Mouse (Mus musculus) hindbrain, embryonic 14.5 days (tissue): ENCODE results near the gene Tgm3. TPM values are rescaled to one million over a fixed set of nuclear protein-coding genes. Genes with fewer than 3 reads are reported as not detected.

Experiments used
- ATAC-seq: fragments of 200-750 bp; cut with Nextera tagmentation; 2 replicates; pipeline ENCODE4 v1.8.0; 2017; ENCODE audit warnings: moderate number of reproducible peaks, mild to moderate bottlenecking, moderate TSS enrichment, moderate library complexity; ENCODE audit not compliant: low FRiP score
- DNase-seq: peaks from one replicate; pipeline ENCODE4 v3.0.0-alpha.2; 2015; ENCODE audit warnings: low spot score
- H3K27ac ChIP-seq: fragments of 300-500 bp; sonication (generic); 2 replicates; pipeline ENCODE4 v1.5.1; 2014; ENCODE audit warnings: mild to moderate bottlenecking, moderate library complexity
- H3K27me3 ChIP-seq: fragments of 300-500 bp; sonication (generic); 2 replicates; pipeline ENCODE4 v1.6.1; 2014; ENCODE audit warnings: mild to moderate bottlenecking, low read length, mixed read lengths; ENCODE audit not compliant: control insufficient read depth, insufficient read depth
- H3K36me3 ChIP-seq: fragments of 300-500 bp; sonication (generic); replicated peaks from 2 replicates; pipeline ENCODE4 v1.6.1; 2014; ENCODE audit not compliant: control insufficient read depth, insufficient read depth
- H3K4me1 ChIP-seq: fragments of 300-500 bp; sonication (generic); replicated peaks from 2 replicates; pipeline ENCODE4 v1.6.1; 2014; ENCODE audit warnings: antibody characterized with exemption, low read length, mixed read lengths; ENCODE audit not compliant: control insufficient read depth, insufficient read depth
- H3K4me2 ChIP-seq: fragments of 300-500 bp; sonication (generic); replicated peaks from 2 replicates; pipeline ENCODE4 v1.6.1; 2014; ENCODE audit warnings: mild to moderate bottlenecking, moderate library complexity
- H3K4me3 ChIP-seq: fragments of 300-500 bp; sonication (generic); replicated peaks from 2 replicates; pipeline ENCODE4 v1.5.1; 2014; ENCODE audit warnings: mild to moderate bottlenecking, low read length
- H3K9ac ChIP-seq: fragments of 300-500 bp; sonication (generic); 2 replicates; pipeline ENCODE4 v1.6.1; 2014
- H3K9me3 ChIP-seq: fragments of 300-500 bp; sonication (generic); 2 replicates; pipeline ENCODE4 v1.6.1; 2016; ENCODE audit warnings: low read length; ENCODE audit not compliant: control insufficient read depth
- WGBS: fragments of 180-500 bp; shearing (Covaris S2); extraction: QIAGEN DNeasy Blood & Tissue Kit; methylation state at CpG from one replicate; pipeline ENCODE4 v1.1.7; 2014; 5-methylcytosine and 5-hydroxymethylcytosine counted together
- polyA plus RNA-seq: library from polyadenylated mRNA; unstranded; fragments of >200 nt; fragmentation: Nextera tagmentation; extraction: Ambion mirVana; gene quantifications from 2 replicates; pipeline ENCODE4 v1.2.1, GENCODE M21; 2014

Gene Tgm3
- polyA plus RNA-seq, 1 experiment from 2014 or later: 0.05 TPM

- Histone ChIP-seq H3K4me2 (no peak overlapping the region), H3K9me3 (no peaks in the 10 kb centered on the region), H3K27me3 (no peaks in the 10 kb centered on the region), H3K27ac (no peak overlapping the region), H3K9ac (no peak overlapping the region), H3K4me1 (no peaks in the 10 kb centered on the region), H3K36me3 (no peaks in the 10 kb centered on the region), H3K4me3 (no peak overlapping the region)
- DNase-seq (no peak), ATAC-seq (no peak)
Measured at GRCm38 (mm10) chr2:130013646-130014045, 1.5 kb downstream of the Tgm3 start.

- Histone ChIP-seq H3K27me3 (no peaks in the 10 kb centered on the region), H3K4me3 (no peak overlapping the region), H3K27ac (no peak overlapping the region), H3K9ac (no peak overlapping the region), H3K9me3 (no peaks in the 10 kb centered on the region), H3K4me2 (no peak overlapping the region), H3K4me1 (no peaks in the 10 kb centered on the region), H3K36me3 (no peaks in the 10 kb centered on the region)
- 95% methylated on average over 2 of the region's 2 CpGs for WGBS
- ATAC-seq (no peak), DNase-seq (no peak)
Measured at GRCm38 (mm10) chr2:130015196-130015595, 3.0 kb downstream of the Tgm3 start.

GRCm38 (mm10) chr2:130018084-130018483, 5.9 kb downstream of the Tgm3 start:
- H3K9ac ChIP-seq: no peak overlapping the region
- no peak for ATAC-seq
- H3K4me2 ChIP-seq: no peak overlapping the region
- H3K9me3 ChIP-seq: no peaks in the 10 kb centered on the region
- H3K4me1 ChIP-seq: no peaks in the 10 kb centered on the region
- no peak overlapping the region for H3K4me3 ChIP-seq
- no peak for DNase-seq
- no peak overlapping the region for H3K27ac ChIP-seq
- 82% methylated on average over 2 of the region's 2 CpGs for WGBS
- no peaks in the 10 kb centered on the region for H3K27me3 ChIP-seq
- H3K36me3 ChIP-seq: no peaks in the 10 kb centered on the region

- Histone ChIP-seq H3K9me3 (no peaks in the 10 kb centered on the region), H3K9ac (no peak overlapping the region), H3K27me3 (no peaks in the 10 kb centered on the region), H3K36me3 (no peaks in the 10 kb centered on the region), H3K4me1 (no peaks in the 10 kb centered on the region), H3K27ac (no peak overlapping the region), H3K4me2 (no peak overlapping the region), H3K4me3 (no peak overlapping the region)
- ATAC-seq: no peak
- 76% methylated on average over 4 of the region's 4 CpGs for WGBS
- DNase-seq: no peak
Measured at GRCm38 (mm10) chr2:130027890-130028289, 15.7 kb downstream of the Tgm3 start.

GRCm38 (mm10) chr2:130029826-130030225, 17.7 kb downstream of the Tgm3 start:
- WGBS: 91% methylated on average over 11 of the region's 11 CpGs
- Histone ChIP-seq H3K9ac (no peak overlapping the region), H3K27me3 (no peaks in the 10 kb centered on the region)

GRCm38 (mm10) chr2:130032661-130033060, 20.5 kb downstream of the Tgm3 start:
- WGBS: 71% methylated on average over 3 of the region's 3 CpGs
- no peak overlapping the region for H3K4me3 ChIP-seq
- no peak overlapping the region for H3K27ac ChIP-seq
- H3K9me3 ChIP-seq: no peaks in the 10 kb centered on the region
- no peaks in the 10 kb centered on the region for H3K4me1 ChIP-seq
- DNase-seq: no peak
- H3K9ac ChIP-seq: no peak overlapping the region
- H3K4me2 ChIP-seq: no peak overlapping the region
- H3K27me3 ChIP-seq: no peaks in the 10 kb centered on the region
- H3K36me3 ChIP-seq: no peaks in the 10 kb centered on the region
- no peak for ATAC-seq

More at GRCm38 (mm10) chr2:130029826-130030225, 17.7 kb downstream of the Tgm3 start:
- no peak for DNase-seq
- Histone ChIP-seq H3K4me3 (no peak overlapping the region), H3K27ac (no peak overlapping the region), H3K4me2 (no peak overlapping the region), H3K9me3 (no peaks in the 10 kb centered on the region), H3K4me1 (no peaks in the 10 kb centered on the region), H3K36me3 (no peaks in the 10 kb centered on the region)
- no peak for ATAC-seq

GRCm38 (mm10) chr2:130036846-130037245, 24.7 kb downstream of the Tgm3 start:
- H3K4me1 ChIP-seq: no peaks in the 10 kb centered on the region
- H3K9me3 ChIP-seq: no peaks in the 10 kb centered on the region
- 66% methylated on average over 8 of the region's 8 CpGs for WGBS
- H3K4me2 ChIP-seq: no peak overlapping the region
- no peak for ATAC-seq
- DNase-seq: no peak
- H3K27me3 ChIP-seq: no peaks in the 10 kb centered on the region
- no peaks in the 10 kb centered on the region for H3K36me3 ChIP-seq
- H3K9ac ChIP-seq: no peak overlapping the region
- no peak overlapping the region for H3K4me3 ChIP-seq
- no peak overlapping the region for H3K27ac ChIP-seq

GRCm38 (mm10) chr2:130038971-130039370, 26.8 kb downstream of the Tgm3 start:
- H3K4me2 ChIP-seq: no peak overlapping the region
- ATAC-seq (no peak), DNase-seq (no peak)
- H3K9ac ChIP-seq: no peak overlapping the region
- no peaks in the 10 kb centered on the region for H3K36me3 ChIP-seq
- H3K9me3 ChIP-seq: no peaks in the 10 kb centered on the region
- H3K27ac ChIP-seq: no peak overlapping the region
- H3K4me3 ChIP-seq: no peak overlapping the region
- H3K4me1 ChIP-seq: no peaks in the 10 kb centered on the region
- 38% methylated on average over 3 of the region's 3 CpGs for WGBS
- H3K27me3 ChIP-seq: no peaks in the 10 kb centered on the region

- H3K4me3 ChIP-seq: no peak overlapping the region
- H3K4me2 ChIP-seq: no peak overlapping the region
- H3K27me3 ChIP-seq: no peaks in the 10 kb centered on the region
- no peak overlapping the region for H3K9ac ChIP-seq
- H3K9me3 ChIP-seq: no peaks in the 10 kb centered on the region
- ATAC-seq (no peak), DNase-seq (no peak)
- H3K36me3 ChIP-seq: no peaks in the 10 kb centered on the region
- WGBS: 75% methylated on average over 6 of the region's 6 CpGs
- H3K4me1 ChIP-seq: no peaks in the 10 kb centered on the region
- H3K27ac ChIP-seq: no peak overlapping the region
Measured at GRCm38 (mm10) chr2:130040190-130040886, 28.2 kb downstream of the Tgm3 start.

GRCm38 (mm10) chr2:130043835-130044234, 31.7 kb downstream of the Tgm3 start:
- Histone ChIP-seq H3K9ac (no peak overlapping the region), H3K4me3 (no peak overlapping the region), H3K27me3 (no peaks in the 10 kb centered on the region), H3K4me2 (no peak overlapping the region), H3K27ac (no peak overlapping the region), H3K36me3 (no peaks in the 10 kb centered on the region), H3K9me3 (no peaks in the 10 kb centered on the region), H3K4me1 (no peaks in the 10 kb centered on the region)
- 84% methylated on average over 4 of the region's 4 CpGs for WGBS
- ATAC-seq: no peak
- no peak for DNase-seq
